Mouse (Mus musculus) midbrain, embryonic 13.5 days (tissue): Measurements from ENCODE around the gene Rnf181. TPM values are rescaled to one million over a fixed set of nuclear protein-coding genes. Genes with fewer than 3 reads are reported as not detected.

Experiments
- ATAC-seq: fragments of 200-750 bp; cut with Nextera tagmentation; 2 replicates; pipeline ENCODE4 v1.8.0; 2017; ENCODE audit warnings: mild to moderate bottlenecking, moderate TSS enrichment, moderate library complexity
- H3K27ac ChIP-seq: fragments of 300-500 bp; sonication (generic); 2 replicates; pipeline ENCODE4 v1.5.1; 2015; ENCODE audit warnings: inconsistent platforms, mild to moderate bottlenecking, moderate library complexity
- H3K27me3 ChIP-seq: fragments of 300-500 bp; sonication (generic); 2 replicates; pipeline ENCODE4 v1.6.1; 2015; ENCODE audit warnings: mild to moderate bottlenecking, inconsistent platforms
- H3K36me3 ChIP-seq: fragments of 300-500 bp; sonication (generic); 2 replicates; pipeline ENCODE4 v1.6.1; 2015; ENCODE audit warnings: mild to moderate bottlenecking, inconsistent platforms
- H3K4me1 ChIP-seq: fragments of 300-500 bp; sonication (generic); replicated peaks from 2 replicates; pipeline ENCODE4 v1.6.1; 2015; ENCODE audit warnings: inconsistent platforms
- H3K4me2 ChIP-seq: fragments of 300-500 bp; sonication (generic); replicated peaks from 2 replicates; pipeline ENCODE4 v1.6.1; 2015; ENCODE audit warnings: moderate library complexity, mild to moderate bottlenecking, inconsistent platforms
- H3K4me3 ChIP-seq: fragments of 300-500 bp; sonication (generic); replicated peaks from 2 replicates; pipeline ENCODE4 v1.5.1; 2015; ENCODE audit warnings: mild to moderate bottlenecking, inconsistent platforms
- H3K9ac ChIP-seq: fragments of 300-500 bp; sonication (generic); replicated peaks from 2 replicates; pipeline ENCODE4 v1.6.1; 2015; ENCODE audit warnings: mild to moderate bottlenecking, inconsistent platforms
- H3K9me3 ChIP-seq: fragments of 300-500 bp; sonication (generic); 2 replicates; pipeline ENCODE4 v1.6.1; 2016; ENCODE audit warnings: mild to moderate bottlenecking, inconsistent platforms
- whole genome bisulfite sequencing: fragments of 180-500 bp; shearing (Covaris S2); methylation state at CpG from one replicate; pipeline ENCODE4 v1.1.7; 2015; 5-methylcytosine and 5-hydroxymethylcytosine counted together
- polyA plus RNA-seq: library from polyadenylated mRNA; unstranded; fragments of >200 nt; fragmentation: Nextera tagmentation; extraction: Ambion mirVana; gene quantifications from 2 replicates; pipeline ENCODE4 v1.2.1, GENCODE M21; 2015

Gene Rnf181
- polyA plus RNA-seq, 1 experiment from 2014 or later: 132 TPM

GRCm38 (mm10) chr6:72392341-72392740 is 25.6 kb upstream of the Rnf181 start:
- Histone ChIP-seq H3K36me3 (no peaks in the 10 kb centered on the region), H3K9me3 (no peaks in the 10 kb centered on the region), H3K4me1 (peaks cover 12% of the 10 kb centered on the region), H3K4me3 (no peak overlapping the region), H3K27ac (no peak overlapping the region), H3K27me3 (peaks cover 12% of the 10 kb centered on the region), H3K4me2 (no peak overlapping the region), H3K9ac (no peak overlapping the region)
- WGBS: 89% methylated on average over 5 of the region's 5 CpGs
- no peak for ATAC-seq

DNA sequence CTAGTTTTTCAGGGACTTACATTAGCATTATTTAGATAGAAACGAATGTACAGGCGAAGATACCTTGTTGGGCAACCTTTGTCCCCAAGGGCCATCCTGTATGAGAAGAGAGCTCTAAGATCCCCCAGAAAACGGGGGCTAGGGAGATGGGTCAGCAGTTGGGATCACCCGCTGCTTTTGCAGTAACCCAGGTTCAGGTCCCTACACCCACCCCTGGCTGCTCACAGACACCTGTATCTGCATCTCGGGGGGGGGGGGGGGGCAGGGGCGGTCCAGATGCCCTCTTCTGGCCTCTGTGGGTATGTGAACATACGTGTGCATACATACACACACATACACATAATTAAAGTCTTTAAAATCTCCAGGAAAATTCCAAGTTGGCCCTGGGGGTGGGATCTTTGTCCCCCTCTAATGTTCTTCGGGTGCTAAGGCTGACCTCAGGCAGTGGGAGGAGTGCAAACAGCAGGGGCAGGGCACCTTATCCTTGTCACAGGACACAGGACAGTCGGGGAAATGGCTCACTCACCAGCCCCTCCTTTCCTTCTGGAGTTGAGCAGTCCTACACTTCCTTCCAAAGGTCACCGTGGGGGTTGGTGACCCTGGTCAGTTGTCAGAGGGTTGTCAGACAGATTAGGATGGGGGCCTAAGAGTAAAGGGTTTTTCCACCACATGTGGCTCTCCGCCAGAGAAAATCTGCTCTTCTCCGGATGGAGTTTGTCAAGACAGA is 24.2 kb upstream of the Rnf181 start:
- Histone ChIP-seq H3K9ac (no peak overlapping the region), H3K4me3 (no peak overlapping the region), H3K36me3 (no peaks in the 10 kb centered on the region), H3K9me3 (no peaks in the 10 kb centered on the region), H3K27ac (no peak overlapping the region), H3K27me3 (peaks cover 12% of the 10 kb centered on the region), H3K4me1 (peaks cover 12% of the 10 kb centered on the region), H3K4me2 (peak overlapping the region; percentile 50)
- peak; percentile 34; the same call in 1 of the 2 replicates for ATAC-seq
- WGBS: 13% methylated on average over 12 of the region's 12 CpGs

DNA sequence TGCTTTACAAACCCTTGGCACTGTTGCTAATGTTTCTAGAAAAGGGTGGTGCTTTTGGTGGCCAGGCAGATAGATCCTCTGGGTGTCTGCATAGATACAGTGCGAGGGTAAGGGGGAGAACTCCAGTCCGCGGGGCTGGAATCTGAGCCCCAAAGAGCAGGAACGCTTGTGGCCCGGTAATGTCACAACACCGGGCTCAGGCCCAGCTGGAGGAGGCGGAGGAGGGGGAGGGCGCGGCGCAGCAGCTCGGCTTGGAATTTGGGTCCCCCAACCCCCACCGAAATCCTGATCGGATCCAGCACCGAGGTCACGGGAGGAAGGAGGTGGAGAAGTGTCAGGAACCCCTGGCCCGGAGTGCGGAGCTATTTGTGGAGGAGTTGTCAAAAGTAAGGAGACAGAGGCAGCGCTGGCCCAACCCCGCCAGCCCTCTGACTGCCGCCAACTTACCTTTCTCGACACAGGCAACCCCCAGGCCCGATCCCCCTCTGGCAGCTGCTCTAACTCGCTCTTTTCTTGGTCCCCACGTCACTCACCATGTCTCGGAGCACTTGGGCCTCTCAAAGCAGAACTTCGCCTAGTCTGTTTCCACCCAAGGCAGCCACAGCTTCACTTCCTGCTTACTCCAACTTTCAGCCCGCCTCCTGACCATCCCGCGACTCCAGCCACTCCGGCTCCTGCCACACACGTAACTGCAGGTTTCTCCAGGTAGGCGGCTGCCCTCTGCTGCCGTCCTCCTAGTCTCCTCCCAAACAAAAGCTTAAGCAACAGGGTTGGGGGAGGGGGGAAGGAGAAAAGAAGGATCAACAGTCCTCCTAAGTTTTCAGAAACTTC is 23.4 kb upstream of the Rnf181 start, which contains the start of gene Vamp8:
Gene Vamp8 (minus strand): TSS at position 763 of the 831 bp plus-strand sequence.
- ATAC-seq: peak; percentile 70
- peak within 1 kb of the TSS; percentile 50 for H3K4me2 ChIP-seq
- no peak within 1 kb of the TSS for H3K27ac ChIP-seq
- H3K27me3 ChIP-seq: peaks cover 12% of the 10 kb centered on the region
- H3K36me3 ChIP-seq: no peaks in the 10 kb centered on the region
- H3K9me3 ChIP-seq: no peaks in the 10 kb centered on the region
- 2% methylated on average over 32 of the region's 33 CpGs for WGBS
- H3K4me3 ChIP-seq: peak within 1 kb of the TSS; percentile 28
- peak within 1 kb of the TSS; percentile 15 for H3K9ac ChIP-seq
- H3K4me1 ChIP-seq: peaks cover 12% of the 10 kb centered on the region

GRCm38 (mm10) chr6:72389471-72389940 is 22.8 kb upstream of the Rnf181 start:
- H3K9me3 ChIP-seq: no peaks in the 10 kb centered on the region
- peak overlapping the region; percentile 50 for H3K4me2 ChIP-seq
- peaks cover 12% of the 10 kb centered on the region for H3K4me1 ChIP-seq
- peaks cover 12% of the 10 kb centered on the region for H3K27me3 ChIP-seq
- peak overlapping the region; percentile 15 for H3K9ac ChIP-seq
- H3K36me3 ChIP-seq: no peaks in the 10 kb centered on the region
- H3K4me3 ChIP-seq: peak overlapping the region; percentile 28
- H3K27ac ChIP-seq: no peak overlapping the region
- WGBS: 35% methylated on average over 13 of the region's 13 CpGs
- peak; percentile 43; the same call in 1 of the 2 replicates for ATAC-seq

DNA sequence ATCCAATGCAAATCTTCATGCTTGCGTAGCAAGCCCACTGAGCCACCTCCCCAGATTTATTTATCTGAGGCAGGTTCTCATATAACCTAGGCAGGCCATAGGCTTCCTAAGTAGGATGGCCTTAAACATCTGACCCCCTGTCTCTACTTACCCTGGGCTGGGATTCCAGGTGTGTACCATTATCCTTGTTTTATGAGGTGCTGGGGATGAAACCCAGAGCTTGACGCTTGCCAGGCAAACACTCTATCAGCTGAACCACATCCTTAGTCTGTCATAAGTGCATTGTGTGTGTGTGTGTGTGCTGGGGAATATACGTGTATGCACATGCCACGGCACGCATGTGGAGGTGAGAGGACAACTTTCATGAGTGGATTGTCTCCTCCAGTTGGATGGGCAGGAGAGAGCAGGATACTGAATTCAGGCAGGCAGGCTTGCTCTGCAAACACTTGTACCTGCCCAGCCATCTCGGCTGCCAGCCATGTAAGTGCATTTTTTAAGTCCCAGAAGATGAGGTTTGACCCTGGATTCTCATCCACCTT is 22.1 kb upstream of the Rnf181 start:
- Histone ChIP-seq H3K4me1 (peaks cover 12% of the 10 kb centered on the region), H3K4me2 (no peak overlapping the region), H3K27me3 (peaks cover 12% of the 10 kb centered on the region), H3K4me3 (no peak overlapping the region), H3K9me3 (no peaks in the 10 kb centered on the region), H3K27ac (no peak overlapping the region), H3K9ac (no peak overlapping the region), H3K36me3 (no peaks in the 10 kb centered on the region)
- WGBS: 95% methylated on average over 6 of the region's 6 CpGs
- no peak for ATAC-seq

DNA sequence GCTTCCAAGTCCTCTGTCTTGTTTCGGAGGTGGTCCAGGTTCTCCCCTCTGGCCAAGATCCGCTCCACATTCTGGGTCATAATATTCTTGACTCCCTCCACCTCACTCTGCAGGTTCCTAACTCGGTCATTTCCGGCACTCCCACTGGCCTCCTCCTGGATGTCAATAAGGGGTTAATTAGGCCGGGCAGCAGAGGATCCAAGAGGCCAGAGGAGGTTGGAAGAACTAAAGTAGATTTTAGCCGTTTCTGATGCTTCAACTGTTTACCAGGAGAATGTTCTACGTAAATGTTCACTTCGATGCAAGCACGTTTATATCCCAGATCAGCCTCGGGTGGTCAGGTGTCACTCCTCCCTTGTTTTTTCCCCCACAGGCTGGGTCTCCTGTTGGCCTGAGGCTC is 21.5 kb upstream of the Rnf181 start:
- Histone ChIP-seq H3K27ac (no peak overlapping the region), H3K4me3 (no peak overlapping the region), H3K4me1 (peaks cover 12% of the 10 kb centered on the region), H3K9me3 (no peaks in the 10 kb centered on the region), H3K9ac (no peak overlapping the region), H3K27me3 (peaks cover 12% of the 10 kb centered on the region), H3K4me2 (no peak overlapping the region), H3K36me3 (no peaks in the 10 kb centered on the region)
- ATAC-seq: no peak
- WGBS: 74% methylated on average over 10 of the region's 10 CpGs

DNA sequence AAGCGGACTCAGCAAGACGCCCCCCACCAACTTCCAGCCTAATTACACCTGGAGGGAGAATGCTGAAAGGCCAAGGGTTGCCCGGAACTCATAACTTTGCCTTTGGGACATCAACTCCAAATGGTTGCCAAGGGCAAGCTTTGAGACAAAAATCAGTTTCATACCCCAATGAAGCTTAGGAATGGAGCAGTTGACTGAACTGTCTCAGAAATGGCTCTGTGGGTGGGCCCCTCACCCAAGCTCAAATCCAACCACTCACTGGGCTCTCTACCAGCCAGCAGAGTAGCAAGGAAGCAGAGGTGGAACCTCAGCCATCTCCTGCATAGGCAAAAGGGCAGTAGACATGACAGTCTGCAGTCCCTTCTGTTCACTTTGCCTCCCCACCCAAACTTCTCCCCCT is 21.1 kb upstream of the Rnf181 start:
- Histone ChIP-seq H3K27me3 (peaks cover 10% of the 10 kb centered on the region; the same call in 1 of the 2 replicates), H3K36me3 (no peaks in the 10 kb centered on the region), H3K9ac (no peak overlapping the region), H3K4me2 (no peak overlapping the region), H3K4me3 (no peak overlapping the region), H3K4me1 (peaks cover 12% of the 10 kb centered on the region), H3K9me3 (no peaks in the 10 kb centered on the region), H3K27ac (no peak overlapping the region)
- no peak for ATAC-seq
- 73% methylated on average over 3 of the region's 3 CpGs for WGBS

- H3K27ac ChIP-seq: no peak overlapping the region
- H3K36me3 ChIP-seq: no peaks in the 10 kb centered on the region
- H3K27me3 ChIP-seq: peaks cover 11% of the 10 kb centered on the region
- H3K4me1 ChIP-seq: peaks cover 12% of the 10 kb centered on the region
- 92% methylated on average over 2 of the region's 2 CpGs for WGBS
- no peak overlapping the region for H3K9ac ChIP-seq
- H3K9me3 ChIP-seq: no peaks in the 10 kb centered on the region
- ATAC-seq: no peak
- no peak overlapping the region for H3K4me2 ChIP-seq
- H3K4me3 ChIP-seq: no peak overlapping the region
These were observed 19.8 kb upstream of the Rnf181 start for GRCm38 (mm10) chr6:72386561-72386960.

- Histone ChIP-seq H3K9me3 (no peaks in the 10 kb centered on the region), H3K27ac (no peak overlapping the region), H3K27me3 (peaks cover 13% of the 10 kb centered on the region), H3K36me3 (no peaks in the 10 kb centered on the region), H3K4me3 (no peak overlapping the region), H3K4me1 (peaks cover 12% of the 10 kb centered on the region), H3K4me2 (no peak overlapping the region), H3K9ac (no peak overlapping the region)
- WGBS: 89% methylated on average over 4 of the region's 4 CpGs
- no peak for ATAC-seq
These were observed 18.5 kb upstream of the Rnf181 start for GRCm38 (mm10) chr6:72385258-72385657.

DNA sequence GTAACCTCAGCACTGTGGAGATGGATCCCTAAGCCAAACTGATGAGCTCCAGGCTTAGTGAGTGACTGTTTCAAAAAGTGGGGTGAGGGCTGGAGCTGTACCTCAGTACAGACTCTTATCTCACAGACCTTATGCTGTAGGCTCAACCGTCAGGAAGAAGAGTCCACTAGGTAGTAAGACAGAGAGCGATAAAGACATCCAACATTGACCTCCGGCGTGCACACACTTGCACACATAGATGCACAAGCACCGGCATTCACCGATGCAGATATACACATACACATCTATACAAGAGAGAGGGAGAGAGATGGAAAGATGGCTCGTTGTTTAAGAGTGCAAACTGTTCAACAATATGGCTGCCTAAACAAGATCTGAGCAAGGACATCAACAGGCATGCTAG is 17.2 kb upstream of the Rnf181 start:
- no peak overlapping the region for H3K9ac ChIP-seq
- H3K27me3 ChIP-seq: peaks cover 26% of the 10 kb centered on the region
- ATAC-seq: no peak
- no peaks in the 10 kb centered on the region for H3K36me3 ChIP-seq
- no peak overlapping the region for H3K27ac ChIP-seq
- H3K9me3 ChIP-seq: no peaks in the 10 kb centered on the region
- peaks cover 4% of the 10 kb centered on the region; the same call in 1 of the 2 replicates for H3K4me1 ChIP-seq
- H3K4me3 ChIP-seq: no peak overlapping the region
- 96% methylated on average over 7 of the region's 7 CpGs for WGBS
- H3K4me2 ChIP-seq: no peak overlapping the region

- Histone ChIP-seq H3K4me2 (no peak overlapping the region), H3K4me3 (no peak overlapping the region), H3K9me3 (no peaks in the 10 kb centered on the region), H3K9ac (no peak overlapping the region), H3K4me1 (peaks cover 4% of the 10 kb centered on the region; the same call in 1 of the 2 replicates), H3K36me3 (no peaks in the 10 kb centered on the region), H3K27me3 (peaks cover 30% of the 10 kb centered on the region), H3K27ac (no peak overlapping the region)
- 83% methylated on average over 6 of the region's 6 CpGs for WGBS
- no peak for ATAC-seq
These were observed 16.5 kb upstream of the Rnf181 start for GRCm38 (mm10) chr6:72383142-72383820.
